Mouse (Mus musculus): ENCODE measurements around the gene Pak7.
"Not testable (repeated sequence)": the region's sequence is repeated elsewhere in the genome, so short reads cannot be mapped to it uniquely, and the experiment has no call there.

Pak7 gene

DNA sequence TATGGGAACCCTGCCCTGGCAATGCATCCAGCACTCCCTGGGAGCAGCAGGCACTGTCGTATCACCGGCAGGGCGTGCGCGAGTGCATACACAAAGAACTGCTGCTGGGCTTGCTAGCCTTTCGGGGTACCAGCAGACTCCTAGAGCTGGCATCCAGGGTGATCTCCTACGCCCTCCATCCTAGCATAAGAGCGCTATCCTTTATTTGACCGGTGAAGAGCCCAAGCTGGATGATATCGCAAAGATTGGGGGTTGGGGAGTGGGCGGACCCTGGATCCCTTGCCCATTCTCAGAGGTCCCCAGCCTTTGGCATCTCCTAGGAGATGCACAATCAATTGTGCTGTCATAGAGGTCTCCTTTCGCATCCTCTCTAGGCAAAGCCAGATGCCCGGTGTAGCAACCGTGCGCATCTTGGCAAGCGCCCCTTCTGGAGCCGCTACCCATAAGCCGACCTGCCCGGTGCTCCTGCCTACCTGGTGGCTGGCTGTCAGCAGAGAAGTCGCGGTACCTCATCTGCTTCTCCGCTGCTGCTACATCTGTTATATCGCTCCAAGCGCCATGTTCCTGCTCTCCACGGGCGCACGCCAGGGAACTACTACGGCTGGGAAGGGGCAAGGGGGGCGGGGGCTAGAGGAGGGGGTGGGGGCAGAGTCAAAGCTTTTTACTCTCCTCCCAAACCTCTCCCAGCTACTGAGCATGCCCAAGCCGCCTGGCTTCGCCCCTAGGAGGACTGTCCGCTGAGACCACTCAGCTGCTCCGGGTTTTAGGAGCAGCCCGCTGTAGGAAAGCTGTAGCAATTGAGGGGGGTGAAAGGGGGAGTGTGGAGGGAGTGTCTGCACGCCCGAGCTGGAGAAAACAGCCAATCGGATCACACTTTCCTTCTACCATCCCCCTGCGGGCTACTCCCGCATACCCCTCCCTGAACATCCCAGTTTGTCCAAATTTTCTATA, at the start of gene Pak7:
Gene Pak7, minus strand, starts transcription at position 787 of the 951 bp plus-strand sequence.
- DNase-seq (ENCODE audit: inconsistent age in 2 of 2, low spot score in 1 of 2): peak; percentile 3 to 19

DNA sequence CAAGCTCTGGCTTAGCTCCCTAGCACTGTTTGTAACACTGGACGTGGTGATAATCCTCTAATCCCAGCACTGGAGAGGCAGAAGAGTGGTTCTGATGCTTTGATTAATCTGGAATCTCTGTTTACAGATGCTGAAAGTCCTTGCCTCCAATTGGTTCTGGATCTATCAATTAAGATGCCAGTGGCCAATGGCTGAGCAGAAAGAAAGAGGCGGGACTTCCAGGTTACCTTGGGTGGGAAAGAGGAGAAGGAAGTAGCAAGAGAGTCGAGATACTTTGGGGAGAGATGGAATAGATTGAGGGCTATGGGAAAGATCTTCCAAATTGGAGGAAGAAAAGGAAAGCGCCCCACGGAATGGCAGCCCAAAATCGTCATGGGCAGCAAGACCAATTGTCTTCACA, 37.8 kb upstream of the Pak7 start:
- DNase-seq (ENCODE audit: inconsistent age in 2 of 2, low spot score in 1 of 2): no peak

DNA sequence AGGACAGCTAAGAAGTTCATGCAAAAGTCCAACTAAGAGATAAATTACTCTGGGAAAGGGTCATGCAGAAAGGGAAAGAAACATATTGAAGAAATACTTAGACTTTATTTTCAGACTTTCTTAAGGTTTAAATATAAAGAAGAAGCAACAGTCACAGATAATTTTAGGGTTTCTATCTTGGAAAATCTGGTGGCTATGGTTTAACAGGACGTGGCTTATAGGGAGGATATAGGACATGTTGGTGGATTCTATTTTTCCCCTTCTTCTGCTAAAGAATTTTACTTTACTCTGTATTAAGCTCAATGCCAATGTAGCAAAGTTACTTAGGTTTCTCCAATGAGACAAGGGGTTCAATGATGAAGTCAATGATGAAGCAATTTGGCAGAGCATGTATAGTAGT, 31.8 kb upstream of the Pak7 start:
- DNase-seq (ENCODE audit: inconsistent age in 2 of 2, low spot score in 1 of 2): no peak

DNA sequence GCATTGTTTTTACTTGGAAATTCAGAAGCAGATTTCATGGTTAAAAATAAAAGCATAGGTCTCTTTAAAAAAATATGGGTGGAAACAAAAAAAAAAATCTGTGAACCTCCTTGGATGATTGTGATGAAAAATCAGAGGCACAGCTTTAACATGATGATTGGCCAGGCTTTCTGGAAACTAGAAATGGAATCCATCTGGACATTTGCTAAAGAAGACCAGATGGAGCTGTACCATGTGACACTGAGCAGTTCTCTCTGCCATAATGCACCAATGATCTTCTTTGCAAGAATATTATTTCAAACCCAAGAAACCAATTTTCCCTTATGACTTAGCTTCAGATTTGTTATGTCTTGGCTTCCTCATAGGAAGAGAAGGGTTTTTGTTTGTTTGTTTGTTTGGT, 28.6 kb upstream of the Pak7 start:
- no peak for DNase-seq (ENCODE audit: inconsistent age in 2 of 2, low spot score in 1 of 2)

DNA sequence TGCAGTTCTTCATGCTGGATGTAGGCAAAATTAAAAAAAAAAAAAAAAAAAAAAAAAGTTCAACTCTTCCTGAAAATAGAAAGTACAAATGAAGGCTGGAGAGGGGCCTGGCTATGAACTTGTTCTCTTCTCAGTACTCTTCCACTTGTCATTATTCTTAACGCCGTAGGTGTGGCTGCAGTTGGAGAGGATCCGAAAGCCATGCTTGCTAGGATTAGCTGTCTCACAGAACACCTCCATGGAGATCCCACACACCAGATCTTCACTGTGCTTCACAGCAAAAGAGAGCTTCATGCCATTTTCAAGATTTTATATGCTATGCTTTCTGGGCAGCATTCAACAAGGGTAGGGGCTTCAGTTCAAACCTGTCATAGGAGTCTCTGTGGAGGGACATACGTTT, 14.8 kb upstream of the Pak7 start:
- DNase-seq (ENCODE audit: inconsistent age in 2 of 2, low spot score in 1 of 2): no peak

DNA sequence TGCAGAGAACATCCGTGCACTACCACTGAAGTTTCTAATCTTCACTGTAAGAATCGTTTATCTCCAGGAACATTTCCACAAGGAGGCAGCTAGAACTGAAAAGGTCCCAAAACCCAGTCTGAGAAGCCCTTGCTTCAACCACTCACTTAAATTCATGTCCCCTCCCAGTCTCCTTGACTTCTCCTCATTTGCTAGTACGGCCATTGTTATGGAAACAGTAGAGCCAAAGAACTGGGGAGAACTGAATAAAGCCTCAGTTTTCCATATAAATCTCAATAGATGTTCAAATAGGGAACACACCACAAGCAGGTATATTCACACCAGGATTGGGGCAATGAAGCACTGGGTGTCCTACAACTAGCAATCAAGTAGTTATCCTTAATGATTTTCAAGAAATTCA, 12.4 kb downstream of the Pak7 start:
- DNase-seq (ENCODE audit: inconsistent age in 2 of 2, low spot score in 1 of 2): no peak

DNA sequence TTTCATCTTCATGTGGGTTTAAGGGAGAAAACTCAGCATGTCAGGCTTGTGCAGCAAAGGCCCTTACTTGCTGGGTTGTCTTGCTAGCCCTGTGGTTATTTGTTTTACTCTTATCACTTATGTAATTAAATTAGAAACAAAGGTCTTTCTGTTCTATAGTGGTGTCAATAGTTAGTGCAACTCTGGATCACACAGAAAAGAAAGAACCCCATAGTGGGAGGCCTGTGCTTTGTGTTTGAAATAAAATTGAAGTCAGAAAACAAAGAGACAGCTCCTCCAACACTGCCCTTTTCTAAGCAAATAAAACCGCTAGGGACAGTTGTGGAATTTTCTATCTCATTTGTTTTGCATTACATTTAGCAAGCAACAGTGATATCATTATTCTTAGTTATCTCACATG, 15.4 kb downstream of the Pak7 start:
- DNase-seq (ENCODE audit: inconsistent age in 2 of 2, low spot score in 1 of 2): no peak

DNA sequence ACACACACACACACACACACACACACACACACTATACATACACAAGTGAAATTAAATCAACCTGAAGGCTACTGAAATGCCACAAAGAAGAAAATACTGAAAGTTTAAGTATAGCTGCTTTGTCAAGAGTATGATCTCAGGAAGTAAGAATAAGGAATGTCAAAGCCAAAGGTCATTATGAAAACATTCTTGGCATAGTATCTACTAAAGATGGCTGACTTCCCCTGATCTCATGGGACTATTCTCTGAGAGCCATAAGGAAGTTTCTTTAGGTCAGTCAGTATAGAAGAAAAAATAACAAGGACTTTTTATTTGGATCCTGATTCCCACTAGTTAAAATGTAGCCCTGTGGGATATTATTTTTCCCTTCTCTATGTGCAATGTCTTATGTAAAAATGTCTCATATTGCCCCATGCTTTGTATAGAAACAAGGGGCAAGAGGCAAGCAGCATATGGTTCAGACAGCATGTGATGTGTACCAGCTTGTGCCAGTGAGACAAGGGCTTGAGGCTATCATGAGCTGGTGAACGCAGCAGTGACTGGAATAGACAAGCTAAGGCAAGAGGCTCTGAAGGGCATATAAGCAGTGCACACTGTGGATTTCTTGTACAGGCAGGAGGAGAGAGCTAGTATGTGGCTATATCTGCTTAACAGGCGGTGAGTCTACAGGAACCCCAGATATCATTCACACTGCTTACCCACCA, 36.2 kb downstream of the Pak7 start:
- no peak for DNase-seq (ENCODE audit: inconsistent age in 2 of 2, low spot score in 1 of 2)

DNA sequence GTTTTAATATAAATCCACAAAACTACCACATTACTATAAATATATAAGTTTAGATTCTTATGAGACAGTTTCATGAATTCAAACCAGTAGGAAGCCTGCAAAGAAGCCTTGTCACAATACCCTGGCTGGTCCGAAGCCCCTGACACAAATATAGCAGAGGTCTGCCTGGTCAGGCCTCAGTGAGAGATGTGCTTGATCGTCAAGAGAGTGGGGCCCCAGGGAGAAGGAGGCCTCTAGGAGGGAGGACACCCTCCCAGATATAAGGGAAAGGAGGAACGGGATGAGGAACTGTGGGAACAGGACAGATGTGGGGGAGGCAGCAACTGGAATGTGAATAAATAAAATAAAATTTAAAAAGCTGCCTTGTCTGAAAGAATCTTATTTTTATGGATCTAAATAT, 37.3 kb downstream of the Pak7 start:
- DNase-seq (ENCODE audit: inconsistent age in 2 of 2, low spot score in 1 of 2): no peak

DNA sequence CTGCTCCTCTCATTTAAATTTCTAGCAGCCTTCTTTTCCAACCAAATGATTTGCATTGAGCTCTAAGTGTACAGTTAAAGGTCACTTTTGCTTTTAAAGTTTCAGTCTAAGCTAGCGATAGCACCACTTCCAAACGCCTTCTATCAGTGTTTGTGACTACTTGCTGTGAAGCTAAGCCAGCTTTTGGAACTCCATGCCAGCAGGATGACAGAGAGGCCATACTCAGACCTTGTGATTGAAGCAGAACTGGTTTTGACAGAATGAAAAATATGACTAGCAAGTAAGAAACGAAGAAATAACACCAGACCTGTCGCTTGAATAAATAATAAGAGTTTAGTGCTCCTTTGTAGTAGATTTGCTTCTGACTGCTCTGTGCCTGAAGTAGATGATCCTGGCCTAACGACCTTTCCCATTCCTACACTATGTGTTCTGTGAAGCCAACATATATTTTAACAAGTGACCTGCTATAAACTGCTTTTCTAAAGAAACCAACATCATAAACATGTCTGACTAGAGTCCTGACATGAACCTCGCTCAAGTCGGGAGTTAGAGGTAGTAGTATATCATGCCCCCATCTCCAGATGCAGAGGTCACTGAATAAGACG, 38.0 kb downstream of the Pak7 start:
- peak in 1 of 2 experiments; percentile 36 for DNase-seq (ENCODE audit: inconsistent age in 2 of 2, low spot score in 1 of 2)

DNA sequence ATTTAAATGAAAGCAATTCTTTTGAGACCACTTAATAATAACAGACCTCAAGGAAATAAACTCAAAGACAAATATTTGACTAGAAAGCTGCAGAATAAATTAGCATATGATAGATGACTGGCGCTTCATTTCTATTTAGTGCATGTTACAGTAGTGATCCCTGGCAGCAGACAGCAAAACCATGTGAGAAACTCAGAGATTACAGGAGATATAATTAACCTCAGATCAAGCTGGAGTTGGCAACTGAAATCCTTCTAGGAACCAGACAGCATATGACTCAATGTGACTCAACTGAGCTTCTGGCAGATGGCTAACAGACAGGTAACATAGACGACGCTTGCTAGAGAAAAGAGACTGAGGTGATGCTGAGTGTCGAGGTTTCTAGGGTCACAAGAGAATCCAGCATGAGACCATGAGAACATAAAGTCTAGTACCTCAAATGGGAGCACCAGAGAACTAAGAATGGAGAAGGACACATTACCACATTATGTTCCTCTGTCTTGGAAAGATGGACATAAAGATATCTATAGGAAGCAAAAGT, 43.5 kb downstream of the Pak7 start:
- not testable (repeated sequence) for DNase-seq (ENCODE audit: inconsistent age in 2 of 2, low spot score in 1 of 2)

DNA sequence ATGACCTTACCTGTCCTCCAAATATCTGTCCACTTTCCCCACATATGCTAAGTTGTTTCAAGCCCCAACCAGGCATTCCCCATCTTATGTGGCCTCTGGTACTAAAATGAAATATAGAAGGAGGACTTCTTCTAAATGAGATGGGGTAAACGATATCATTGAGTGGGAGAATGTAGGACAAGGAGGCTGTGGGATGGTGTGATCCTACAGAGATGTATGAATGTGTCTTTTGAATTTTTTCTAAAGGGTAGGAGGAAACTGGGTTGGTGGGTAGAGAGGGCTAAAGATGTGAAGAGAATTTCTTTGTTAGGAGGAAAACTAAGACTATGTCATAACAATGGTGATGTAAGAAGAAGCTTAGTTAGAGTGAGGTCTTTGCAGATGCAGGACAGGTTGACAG, 57.8 kb downstream of the Pak7 start:
- DNase-seq (ENCODE audit: inconsistent age in 2 of 2, low spot score in 1 of 2): no peak

DNA sequence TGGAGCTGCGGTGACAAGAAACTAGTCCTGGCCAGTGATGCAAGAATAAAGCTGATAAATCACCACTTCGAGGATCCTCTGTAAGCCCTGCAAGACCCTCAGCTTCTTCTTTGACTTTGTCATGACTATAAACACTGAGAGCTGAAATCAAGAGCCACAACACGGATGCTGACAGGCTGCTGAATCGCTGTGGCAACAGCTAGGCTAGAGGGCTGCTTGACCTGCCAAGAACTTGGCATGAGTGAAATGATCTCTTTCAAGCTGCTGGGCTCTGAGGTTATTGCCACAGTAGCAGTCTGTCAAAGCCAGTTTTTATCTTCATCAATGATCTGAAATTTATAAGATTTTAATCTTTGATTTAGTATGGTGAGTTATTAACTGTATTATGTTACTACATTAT, 62.1 kb downstream of the Pak7 start:
- no peak for DNase-seq (ENCODE audit: inconsistent age in 2 of 2, low spot score in 1 of 2)

DNA sequence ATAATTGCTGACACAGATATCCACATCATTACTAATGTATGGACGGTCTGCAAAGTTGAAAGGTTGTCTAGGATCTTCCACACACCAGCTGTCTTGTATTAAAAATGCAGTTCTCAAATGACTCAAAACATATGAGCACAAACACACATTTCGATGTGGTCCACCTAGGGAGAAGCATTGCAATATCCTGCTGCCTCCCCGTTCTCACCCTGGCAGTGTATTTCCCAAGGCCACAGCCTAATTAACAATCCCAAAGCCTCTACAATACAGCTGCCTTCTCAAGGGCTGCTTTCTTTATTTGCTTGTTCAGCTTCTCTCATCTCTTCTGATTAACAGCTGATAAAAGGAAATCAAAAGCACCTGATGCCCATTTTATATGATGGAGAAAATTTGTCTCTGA, 78.5 kb downstream of the Pak7 start:
- no peak for DNase-seq (ENCODE audit: inconsistent age in 2 of 2, low spot score in 1 of 2)

DNA sequence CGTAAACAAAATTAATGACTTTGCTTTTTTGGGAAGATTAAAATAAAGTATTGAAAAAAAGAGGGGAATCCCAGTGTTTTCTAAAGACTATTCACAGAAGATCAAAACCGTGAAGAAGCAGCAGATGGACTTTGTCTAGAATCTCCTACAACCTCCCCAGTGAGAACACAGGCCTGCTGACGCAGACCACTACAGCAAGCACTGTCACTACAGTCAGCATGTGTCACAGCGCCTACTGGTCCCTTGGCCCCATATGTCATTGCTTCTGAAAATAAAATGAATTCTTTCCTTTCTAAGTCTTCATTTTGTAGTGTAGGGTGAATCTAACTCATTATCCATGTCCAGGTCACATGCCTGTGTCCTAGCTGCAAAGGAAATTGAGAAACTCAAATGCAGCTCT, 79.0 kb downstream of the Pak7 start:
- no peak for DNase-seq (ENCODE audit: inconsistent age in 2 of 2, low spot score in 1 of 2)

DNA sequence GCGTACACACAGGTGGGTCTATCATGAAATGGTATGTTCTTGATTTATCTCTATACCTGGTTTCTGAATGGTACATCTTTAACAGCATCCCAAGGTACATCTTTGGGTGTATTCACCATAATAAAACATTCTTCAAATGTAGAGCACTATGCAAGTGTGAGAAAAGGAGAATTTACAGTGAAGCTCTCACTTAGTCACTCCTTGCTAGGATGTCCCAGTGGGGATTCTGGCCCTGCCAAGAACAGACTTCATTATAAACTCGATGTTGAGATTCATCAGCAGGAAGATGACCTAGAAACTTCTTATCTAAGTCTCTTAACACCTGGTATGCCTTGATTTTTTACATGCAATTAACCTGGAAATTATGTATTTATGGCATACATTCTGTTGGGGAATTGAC, 85.6 kb downstream of the Pak7 start:
- DNase-seq (ENCODE audit: inconsistent age in 2 of 2, low spot score in 1 of 2): no peak

DNA sequence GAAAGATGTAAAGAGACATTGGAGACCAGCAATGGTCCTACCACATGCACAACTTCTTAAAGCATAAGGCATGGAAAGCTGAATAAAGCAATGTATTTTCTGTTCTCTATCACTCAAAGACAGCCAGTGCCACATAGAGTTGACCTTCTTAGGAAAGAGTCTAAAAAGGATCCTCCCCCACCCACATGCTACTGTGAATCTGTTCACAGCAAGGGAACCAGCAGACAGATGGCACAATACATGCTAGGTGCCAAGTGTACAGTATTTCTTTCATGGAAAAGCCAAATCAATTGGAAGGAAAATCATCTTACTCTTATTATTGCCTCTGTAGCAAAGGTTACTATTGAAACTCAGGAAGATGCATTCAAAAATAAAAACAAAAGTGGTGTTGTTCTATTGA, 86.4 kb downstream of the Pak7 start:
- DNase-seq (ENCODE audit: inconsistent age in 2 of 2, low spot score in 1 of 2): no peak

DNA sequence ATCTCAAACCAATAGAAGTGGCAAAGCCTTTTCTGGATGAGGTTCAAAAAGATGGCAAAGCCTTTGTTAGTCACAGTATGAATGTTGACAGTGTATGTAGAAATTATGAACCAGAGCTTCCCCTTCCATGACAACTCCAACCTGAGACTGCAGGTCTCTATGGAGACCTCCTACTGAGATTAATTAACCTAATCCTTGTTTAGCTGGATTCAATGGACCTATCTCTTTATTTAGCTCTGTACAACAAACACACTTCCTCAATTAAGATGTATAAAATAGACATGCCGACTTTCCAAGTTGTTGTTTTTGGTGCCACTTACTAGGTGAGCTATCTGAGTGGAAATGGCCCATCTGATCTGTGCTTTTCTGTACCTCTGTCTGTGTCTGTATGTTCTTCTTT, 90.4 kb downstream of the Pak7 start:
- no peak for DNase-seq (ENCODE audit: inconsistent age in 2 of 2, low spot score in 1 of 2)

DNA sequence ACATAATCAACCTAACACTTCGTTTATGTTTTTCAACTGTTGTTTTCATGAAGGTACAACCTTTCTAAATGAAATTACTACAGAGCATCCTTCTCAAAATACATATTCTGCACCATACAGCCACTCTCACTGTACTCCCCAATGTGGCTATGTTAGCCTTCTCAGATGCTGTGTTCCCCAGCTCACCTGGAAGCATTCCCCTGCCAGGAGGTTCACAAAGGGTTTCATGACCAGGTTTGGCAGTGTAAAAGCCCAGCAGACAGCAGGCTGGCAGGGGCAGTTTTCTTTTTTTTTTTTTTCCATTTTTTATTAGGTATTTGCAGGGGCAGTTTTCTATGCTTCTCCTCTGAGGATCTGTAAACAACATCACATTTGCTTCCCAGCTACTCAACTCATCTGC, 105.7 kb downstream of the Pak7 start:
- no peak for DNase-seq (ENCODE audit: inconsistent age in 2 of 2, low spot score in 1 of 2)

DNA sequence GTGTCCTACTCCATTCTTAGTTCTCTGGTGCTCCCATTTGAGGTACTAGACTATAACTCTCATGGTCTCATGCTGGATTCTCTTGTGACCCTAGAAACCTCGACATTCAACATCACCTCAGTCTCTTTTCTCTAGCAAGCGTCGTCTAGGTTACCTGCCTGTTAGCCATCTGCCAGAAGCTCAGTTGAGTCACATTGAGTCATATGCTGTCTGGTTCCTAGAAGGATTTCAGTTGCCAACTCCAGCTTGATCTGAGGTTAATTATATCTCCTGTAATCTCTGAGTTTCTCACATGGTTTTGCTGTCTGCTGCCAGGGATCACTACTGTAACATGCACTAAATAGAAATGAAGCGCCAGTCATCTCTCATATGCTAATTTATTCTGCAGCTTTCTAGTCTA, 145.8 kb downstream of the Pak7 start:
- peak in 1 of 2 experiments; percentile 3 for DNase-seq (ENCODE audit: inconsistent age in 2 of 2, low spot score in 1 of 2)

DNA sequence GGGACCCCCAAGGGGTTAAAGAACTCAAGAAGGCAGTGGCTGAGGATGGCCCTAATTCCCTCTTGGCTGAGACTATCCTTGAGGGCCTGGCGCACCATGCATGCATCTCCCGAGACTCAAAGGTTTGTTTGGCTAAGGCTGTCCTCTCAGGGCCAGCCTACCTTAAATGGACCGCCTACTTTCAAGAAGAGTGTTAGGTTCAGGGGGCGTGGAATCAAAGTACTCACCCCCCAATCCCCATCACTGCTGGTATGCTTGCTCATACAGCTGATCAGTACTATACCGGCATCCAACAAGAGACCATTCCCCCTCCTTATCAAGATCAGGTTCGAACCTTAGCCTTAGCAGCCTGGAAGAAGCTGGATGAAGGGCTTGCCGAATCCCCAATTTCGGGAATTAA, 156.5 kb downstream of the Pak7 start:
- DNase-seq (ENCODE audit: inconsistent age in 2 of 2, low spot score in 1 of 2): no peak

DNA sequence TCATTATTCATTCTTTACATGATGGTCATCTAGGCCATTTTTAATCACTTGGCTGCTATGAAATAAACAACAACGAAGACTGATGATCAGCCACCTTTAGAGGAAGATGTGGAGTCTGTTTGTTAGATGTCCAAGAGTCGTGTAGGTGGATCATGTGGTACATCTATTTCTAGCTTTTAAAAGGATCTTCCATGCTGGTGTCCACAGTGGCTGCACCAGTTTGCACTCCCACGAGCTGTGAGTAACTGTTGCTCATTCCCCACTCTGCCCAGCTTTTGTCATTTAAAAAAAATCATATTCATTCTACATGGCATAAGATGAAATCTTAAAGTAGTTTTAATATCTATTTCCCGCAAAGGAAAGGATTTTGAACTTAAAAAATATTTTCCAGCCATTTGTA, 183.7 kb downstream of the Pak7 start:
- no peak for DNase-seq (ENCODE audit: inconsistent age in 2 of 2, low spot score in 1 of 2)

Measured in adrenal gland, adult (tissue).